In the genomic region with DNA sequence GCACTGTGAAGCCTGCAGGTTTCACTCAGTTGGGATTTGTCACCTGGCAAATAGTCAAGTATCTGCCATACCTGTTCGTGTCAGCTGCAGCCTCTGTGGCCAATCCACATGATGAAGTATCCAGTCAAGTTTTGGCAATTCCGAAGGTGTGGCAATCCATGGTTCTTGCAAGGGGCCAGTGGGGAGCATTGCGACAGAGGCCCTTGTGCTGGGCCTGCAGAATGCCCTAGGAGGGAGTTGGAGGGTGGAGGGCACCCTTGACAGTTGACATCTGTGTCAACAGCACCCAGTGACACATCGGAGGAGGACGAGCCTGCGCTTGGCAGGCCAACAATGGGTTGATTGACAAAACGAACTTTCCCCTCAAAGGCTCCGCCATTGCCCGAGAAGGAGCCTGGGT, we compare ENCODE assay signal across 21 mouse cellular contexts.
A peak's percentile ranks its signal among the peaks of the same experiment; 100 is the strongest.
DNase-seq lines count a peak whose midpoint lies in the region; ATAC-seq lines count a peak whose summit lies in the region.
"Had no signal": no experiment of that assay in that cellular context is flagged by ENCODE, and none has a peak within 500 bp of the region (broad histone marks: within the 10 kb centered on the region; RNA-seq: fewer than 3 reads in every experiment).

No protein-coding gene starts in this region.

- H3K9me3 ChIP-seq in stomach, embryonic 15.5 days, result no peaks in the 10 kb centered on the region
- H3K9me3 ChIP-seq: embryonic facial prominence, embryonic 15.5 days; forebrain, embryonic 15.5 days; G1E; heart, embryonic 12.5 days had no signal

- DNase-seq in adrenal gland, postnatal 10 days, result peak; percentile 24
- DNase-seq in adrenal gland, adult 18-20 months (ENCODE audit: low spot score in 2 of 2), result no peak
- DNase-seq in lung, postnatal 36 days, result peak; percentile 8
- DNase-seq in lung, postnatal 4 days, result no peak
- DNase-seq in gonadal fat pad, adult 2 months (ENCODE audit: low read depth), result peak; percentile 93
- no peak for DNase-seq in cerebellum, postnatal 4 days (ENCODE audit: low spot score in 2 of 2)
- no peak for DNase-seq in kidney, adult 11 months
- DNase-seq: adrenal gland, postnatal 36 days; B cell, adult 2 months; cerebellum, adult 11 months; cerebellum, adult 8-10 months; cerebellum, postnatal 25 days; heart, postnatal 36 days had no signal

- H3K4me2 ChIP-seq in stomach, embryonic 15.5 days, result no peak overlapping the region
- H3K4me2 ChIP-seq: embryonic facial prominence, embryonic 15.5 days; forebrain, embryonic 15.5 days; heart, embryonic 12.5 days; hindbrain, embryonic 15.5 days had no signal

- WGBS in stomach, embryonic 15.5 days, result 75% methylated on average over 9 of the region's 9 CpGs

- 0 out of 2 replicates have a peak overlapping the region, but pooled peaks have one; percentile 60 for H3K27ac ChIP-seq in stomach, embryonic 15.5 days
- H3K27ac ChIP-seq: embryonic facial prominence, embryonic 15.5 days; forebrain, embryonic 15.5 days; hindbrain, embryonic 15.5 days had no signal

- no peaks in the 10 kb centered on the region for H3K4me1 ChIP-seq in stomach, embryonic 15.5 days
- H3K4me1 ChIP-seq: embryonic facial prominence, embryonic 15.5 days; forebrain, embryonic 15.5 days; heart, embryonic 12.5 days; hindbrain, embryonic 15.5 days had no signal

- no peaks in the 10 kb centered on the region for H3K27me3 ChIP-seq in stomach, embryonic 15.5 days (replicated peaks)
- H3K27me3 ChIP-seq: embryonic facial prominence, embryonic 15.5 days; forebrain, embryonic 15.5 days; heart, embryonic 12.5 days; hindbrain, embryonic 15.5 days had no signal

- no peak overlapping the region for H3K9ac ChIP-seq in stomach, embryonic 15.5 days
- H3K9ac ChIP-seq: embryonic facial prominence, embryonic 15.5 days; forebrain, embryonic 15.5 days; heart, embryonic 12.5 days; hindbrain, embryonic 15.5 days had no signal

- no peaks in the 10 kb centered on the region for H3K36me3 ChIP-seq in stomach, embryonic 15.5 days
- H3K36me3 ChIP-seq: embryonic facial prominence, embryonic 15.5 days; forebrain, embryonic 15.5 days; G1E; heart, embryonic 12.5 days; hindbrain, embryonic 15.5 days had no signal

- no peak overlapping the region for H3K4me3 ChIP-seq in stomach, embryonic 15.5 days (replicated peaks)
- H3K4me3 ChIP-seq: embryonic facial prominence, embryonic 15.5 days; erythroblast, embryonic 14.5 days; forebrain, embryonic 15.5 days; heart, embryonic 12.5 days; hindbrain, embryonic 15.5 days had no signal

- ATAC-seq in stomach, embryonic 15.5 days (ENCODE audit: insufficient read depth, low FRiP score, low read depth), result peak; percentile 63
- ATAC-seq: CD4-positive, CD25-positive, alpha-beta regulatory T cell, adult 4 months; forebrain, embryonic 15.5 days had no signal

Comparison
In these comparisons a context has a peak if more than half of its experiments do, and no peak if none do; other contexts are left out.
1. DNase-seq: peak in adrenal gland, postnatal 10 days (single experiment), lung, postnatal 36 days (single experiment) and gonadal fat pad, adult 2 months (single experiment); none in adrenal gland, adult 18-20 months (0 of 2), lung, postnatal 4 days (0 of 2), cerebellum, postnatal 4 days (0 of 2) and kidney, adult 11 months (single experiment).